Mouse (Mus musculus): Measurements from ENCODE around the gene Itgb4. TPM values are rescaled to one million over a fixed set of nuclear protein-coding genes. Genes with fewer than 3 reads are reported as not detected.
A peak's percentile ranks its signal among the peaks of the same experiment; 100 is the strongest.
"Not testable (repeated sequence)": the region's sequence is repeated elsewhere in the genome, so short reads cannot be mapped to it uniquely, and the experiment has no call there.

Gene Itgb4
- polyA plus RNA-seq, 1 experiment from 2014 or later: 3.4 TPM

GRCm38 (mm10) chr11:116011529-116012261 is 37.2 kb downstream of the Itgb4 start:
- no peak for ATAC-seq (ENCODE audit: borderline replicate concordance, extremely low read depth, low FRiP score, low TSS enrichment)
- H3K9ac ChIP-seq: peak overlapping the region; percentile 88
- 14% methylated on average over 13 of the region's 14 CpGs for WGBS
- H3K4me1 ChIP-seq: peaks cover 18% of the 10 kb centered on the region
- no peaks in the 10 kb centered on the region for H3K9me3 ChIP-seq
- H3K27ac ChIP-seq: peak overlapping the region; percentile 99
- peak overlapping the region; percentile 87 for H3K4me2 ChIP-seq
- peaks cover 27% of the 10 kb centered on the region for H3K36me3 ChIP-seq
- peak overlapping the region; percentile 78 for H3K4me3 ChIP-seq
- no peaks in the 10 kb centered on the region for H3K27me3 ChIP-seq

- H3K27me3 ChIP-seq: no peaks in the 10 kb centered on the region
- H3K27ac ChIP-seq: peak within 1 kb of the TSS; percentile 99
- peaks cover 23% of the 10 kb centered on the region for H3K36me3 ChIP-seq
- no peaks in the 10 kb centered on the region for H3K9me3 ChIP-seq
- H3K4me3 ChIP-seq: peak within 1 kb of the TSS; percentile 78
- peak within 1 kb of the TSS; percentile 88 for H3K9ac ChIP-seq
- peak within 1 kb of the TSS; percentile 87 for H3K4me2 ChIP-seq
- WGBS: under 1% methylated on average over 55 of the region's 55 CpGs
- peak; percentile 93 for ATAC-seq (ENCODE audit: borderline replicate concordance, extremely low read depth, low FRiP score, low TSS enrichment)
- peaks cover 18% of the 10 kb centered on the region for H3K4me1 ChIP-seq
Observed at GRCm38 (mm10) chr11:116012262-116012947, 37.9 kb downstream of the Itgb4 start, which contains the start of gene Galk1. Galk1 (minus strand) TSS chr11:116012719.

DNA sequence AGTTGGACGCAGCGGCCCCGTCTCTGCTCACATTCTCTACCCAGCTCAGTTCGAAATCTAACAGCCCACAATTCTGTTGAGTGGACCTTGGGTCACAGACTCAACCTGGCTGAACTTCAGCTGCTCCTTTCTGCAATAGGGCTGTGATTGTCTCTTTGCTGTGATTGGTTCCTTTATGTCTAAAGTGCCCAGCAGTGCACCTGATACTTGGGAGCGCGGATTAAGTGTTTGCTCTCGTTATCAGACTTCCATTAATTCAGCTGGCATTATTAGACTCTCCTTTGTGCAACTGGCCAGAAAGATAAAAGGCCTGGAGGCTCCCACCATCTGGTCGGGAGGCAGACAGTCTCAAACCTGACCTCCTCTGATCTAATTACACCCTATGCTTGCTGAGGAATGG is 40.3 kb downstream of the Itgb4 start:
- H3K9ac ChIP-seq: no peak overlapping the region
- WGBS: 50% methylated on average over 8 of the region's 8 CpGs
- peak overlapping the region; percentile 3; the same call in 1 of the 2 replicates for H3K4me2 ChIP-seq
- peaks cover 18% of the 10 kb centered on the region for H3K4me1 ChIP-seq
- H3K27ac ChIP-seq: peak overlapping the region; percentile 62
- 0 out of 2 replicates have a peak, but pooled peaks cover 4% of the 10 kb centered on the region for H3K36me3 ChIP-seq
- ATAC-seq (ENCODE audit: borderline replicate concordance, extremely low read depth, low FRiP score, low TSS enrichment): no peak
- no peaks in the 10 kb centered on the region for H3K9me3 ChIP-seq
- H3K4me3 ChIP-seq: no peak overlapping the region
- no peaks in the 10 kb centered on the region for H3K27me3 ChIP-seq

DNA sequence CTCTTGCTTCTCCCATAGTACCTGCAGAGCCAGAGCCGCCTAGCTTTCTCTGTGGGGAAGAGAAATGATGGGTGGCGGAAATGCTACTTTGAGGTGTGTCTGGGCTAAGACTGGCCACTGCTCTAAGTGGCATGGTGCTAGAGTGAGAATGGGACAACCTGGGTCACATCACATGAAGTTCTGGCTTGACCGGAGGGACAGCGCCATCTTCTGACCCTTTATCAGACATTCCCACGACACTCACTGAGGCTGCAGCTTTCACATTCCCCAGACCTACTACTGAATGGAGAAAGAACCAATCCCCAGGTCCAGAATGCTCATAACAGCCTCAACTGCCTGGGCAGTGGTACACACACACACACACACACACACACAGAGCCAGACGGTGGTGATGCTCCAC is 43.6 kb downstream of the Itgb4 start:
- H3K27me3 ChIP-seq: no peaks in the 10 kb centered on the region
- peaks cover 17% of the 10 kb centered on the region for H3K36me3 ChIP-seq
- H3K9ac ChIP-seq: no peak overlapping the region
- WGBS: 25% methylated on average over 6 of the region's 6 CpGs
- 0 out of 2 replicates have a peak, but pooled peaks have one; percentile 15 for ATAC-seq (ENCODE audit: borderline replicate concordance, extremely low read depth, low FRiP score, low TSS enrichment)
- no peak overlapping the region for H3K4me3 ChIP-seq
- H3K4me1 ChIP-seq: peaks cover 15% of the 10 kb centered on the region
- no peaks in the 10 kb centered on the region for H3K9me3 ChIP-seq
- no peak overlapping the region for H3K27ac ChIP-seq
- H3K4me2 ChIP-seq: no peak overlapping the region

DNA sequence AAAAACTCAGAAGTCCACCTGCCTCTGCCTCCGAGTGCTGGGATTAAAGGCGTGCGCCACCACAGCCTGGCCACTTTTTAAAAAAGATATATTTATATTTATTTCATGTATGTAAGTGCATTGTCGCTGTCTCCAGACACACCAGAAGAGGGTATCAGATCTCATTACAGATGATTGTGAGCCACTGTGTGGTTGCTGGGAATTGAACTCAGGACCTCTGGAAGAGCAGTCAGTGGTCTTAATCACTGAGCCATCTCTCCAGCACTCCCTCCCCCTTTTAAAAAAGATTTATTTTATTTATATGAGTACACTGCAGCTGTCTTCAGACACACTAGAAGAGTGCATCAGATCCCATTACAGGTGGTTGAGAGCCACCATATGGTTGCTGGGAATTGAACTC is 44.4 kb downstream of the Itgb4 start:
- WGBS: 85% methylated on average over 4 of the region's 4 CpGs
- Histone ChIP-seq H3K36me3 (peaks cover 17% of the 10 kb centered on the region), H3K4me1 (peaks cover 13% of the 10 kb centered on the region; the same call in 1 of the 2 replicates)
- ATAC-seq (ENCODE audit: borderline replicate concordance, extremely low read depth, low FRiP score, low TSS enrichment); H3K9me3 ChIP-seq; H3K4me2 ChIP-seq; H3K27ac ChIP-seq; H3K27me3 ChIP-seq; H3K4me3 ChIP-seq; H3K9ac ChIP-seq: not testable (repeated sequence)

- Histone ChIP-seq H3K4me3 (no peak overlapping the region), H3K9me3 (no peaks in the 10 kb centered on the region), H3K36me3 (peaks cover 17% of the 10 kb centered on the region), H3K27me3 (no peaks in the 10 kb centered on the region), H3K4me1 (peaks cover 13% of the 10 kb centered on the region; the same call in 1 of the 2 replicates), H3K27ac (no peak overlapping the region), H3K4me2 (no peak overlapping the region), H3K9ac (no peak overlapping the region)
- 47% methylated on average over 1 of the region's 1 CpGs for WGBS
- no peak for ATAC-seq (ENCODE audit: borderline replicate concordance, extremely low read depth, low FRiP score, low TSS enrichment)
Observed at GRCm38 (mm10) chr11:116019360-116019791, 44.9 kb downstream of the Itgb4 start.

DNA sequence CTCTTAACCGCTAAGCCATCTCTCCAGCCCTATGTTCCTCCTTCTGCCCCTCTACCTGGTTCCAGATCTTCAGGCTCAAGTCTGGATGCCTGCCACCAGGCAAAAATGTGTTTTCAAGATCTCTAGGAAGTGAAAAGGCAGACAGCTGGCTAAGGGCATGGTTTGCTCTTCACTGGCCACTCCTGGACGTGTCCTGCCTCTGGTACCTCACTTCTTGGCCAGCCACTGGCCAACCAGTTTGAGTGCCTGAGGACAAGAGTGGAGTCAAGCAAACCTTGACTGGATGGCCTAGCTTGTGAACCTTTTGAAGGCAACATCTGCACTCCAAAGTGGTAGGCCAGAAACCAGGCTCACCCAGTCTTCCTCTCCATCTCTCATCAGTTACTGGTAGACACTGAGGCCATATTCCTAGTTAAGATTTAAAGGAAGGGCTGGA is 45.5 kb downstream of the Itgb4 start:
- Histone ChIP-seq H3K27me3 (no peaks in the 10 kb centered on the region), H3K9me3 (no peaks in the 10 kb centered on the region), H3K27ac (peak overlapping the region; percentile 33; the same call in 1 of the 2 replicates), H3K4me2 (no peak overlapping the region), H3K4me3 (no peak overlapping the region), H3K36me3 (peaks cover 17% of the 10 kb centered on the region), H3K9ac (no peak overlapping the region), H3K4me1 (peaks cover 13% of the 10 kb centered on the region; the same call in 1 of the 2 replicates)
- WGBS: 64% methylated on average over 2 of the region's 2 CpGs
- ATAC-seq (ENCODE audit: borderline replicate concordance, extremely low read depth, low FRiP score, low TSS enrichment): no peak

DNA sequence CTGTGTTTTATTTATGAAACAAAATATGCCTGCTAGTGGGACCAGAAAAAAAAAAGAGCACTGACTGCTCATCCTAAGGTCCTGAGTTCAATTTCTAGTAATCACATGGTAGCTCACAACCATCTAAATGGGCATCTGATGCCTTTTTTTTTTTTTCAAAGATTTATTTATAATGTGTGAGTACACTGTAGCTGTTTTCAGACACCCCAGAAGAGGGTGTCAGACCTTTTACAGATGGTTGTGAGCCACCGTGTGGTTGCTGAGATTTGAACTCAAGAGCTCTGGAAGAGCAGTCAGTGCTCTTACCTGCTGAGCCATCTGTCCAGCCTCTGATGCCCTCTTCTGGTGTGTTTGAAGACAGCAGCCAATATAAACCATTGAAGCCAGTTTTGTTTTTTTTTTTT is 46.0 kb downstream of the Itgb4 start:
- Histone ChIP-seq H3K27ac (peak overlapping the region; percentile 33; the same call in 1 of the 2 replicates), H3K27me3 (no peaks in the 10 kb centered on the region), H3K4me2 (no peak overlapping the region), H3K36me3 (peaks cover 17% of the 10 kb centered on the region), H3K4me3 (no peak overlapping the region), H3K9me3 (no peaks in the 10 kb centered on the region), H3K9ac (no peak overlapping the region), H3K4me1 (peaks cover 17% of the 10 kb centered on the region)
- WGBS: 18% methylated on average over 1 of the region's 1 CpGs
- no peak for ATAC-seq (ENCODE audit: borderline replicate concordance, extremely low read depth, low FRiP score, low TSS enrichment)

- Histone ChIP-seq H3K9ac (0 out of 2 replicates have a peak overlapping the region, but pooled peaks have one; percentile 3), H3K36me3 (peaks cover 17% of the 10 kb centered on the region), H3K9me3 (no peaks in the 10 kb centered on the region), H3K4me2 (peak overlapping the region; percentile 17; the same call in 1 of the 2 replicates), H3K27ac (no peak overlapping the region), H3K4me1 (peaks cover 17% of the 10 kb centered on the region), H3K4me3 (peak overlapping the region; percentile 12; the same call in 1 of the 2 replicates), H3K27me3 (no peaks in the 10 kb centered on the region)
- ATAC-seq (ENCODE audit: borderline replicate concordance, extremely low read depth, low FRiP score, low TSS enrichment): no peak
- 60% methylated on average over 6 of the region's 6 CpGs for WGBS
Observed at GRCm38 (mm10) chr11:116021328-116022220, 47.1 kb downstream of the Itgb4 start.

DNA sequence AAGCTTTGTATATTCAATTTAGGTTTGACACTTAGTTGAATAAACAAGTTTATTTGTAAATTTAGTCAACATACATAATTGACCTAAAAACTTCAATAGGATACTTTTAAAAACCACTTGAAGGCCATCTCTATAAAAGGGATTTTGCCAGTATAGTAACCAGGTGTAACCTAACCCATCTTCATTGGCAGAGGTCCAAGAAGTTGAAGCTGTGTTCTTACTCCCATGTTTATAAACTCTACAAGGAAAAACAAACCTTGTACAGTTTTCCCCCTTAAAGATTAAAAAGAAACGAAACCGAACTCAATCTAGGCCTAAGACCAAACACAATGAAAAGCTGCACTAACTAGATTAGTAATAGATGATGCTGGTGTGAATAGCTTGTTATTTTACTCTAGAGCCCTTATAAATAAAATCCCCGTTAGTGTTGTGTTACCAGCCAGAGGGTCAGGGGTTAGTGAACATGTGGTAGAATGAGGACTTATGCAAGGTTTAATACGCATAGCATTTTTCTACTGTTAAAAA is 47.8 kb downstream of the Itgb4 start:
- Histone ChIP-seq H3K27me3 (no peaks in the 10 kb centered on the region), H3K36me3 (peaks cover 17% of the 10 kb centered on the region), H3K9ac (peak overlapping the region; percentile 44), H3K4me2 (peak overlapping the region; percentile 59), H3K9me3 (no peaks in the 10 kb centered on the region), H3K27ac (no peak overlapping the region), H3K4me3 (peak overlapping the region; percentile 87), H3K4me1 (peaks cover 17% of the 10 kb centered on the region)
- no peak for ATAC-seq (ENCODE audit: borderline replicate concordance, extremely low read depth, low FRiP score, low TSS enrichment)
- WGBS: 42% methylated on average over 4 of the region's 4 CpGs
